Mouse (Mus musculus): ENCODE data around the gene Slc30a9. TPM values are rescaled to one million over a fixed set of nuclear protein-coding genes. Genes with fewer than 3 reads are reported as not detected.

Slc30a9 gene
- total RNA-seq, 2 experiments from 2014 or later, result 30.4 to 36.6 TPM

Other genes with a start within 250 kb of the Slc30a9 start
- gene Phox2b, start 207.7 kb upstream of the Slc30a9 start, total RNA-seq (2014; fragmentation: Nextera tagmentation), result not detected in 2 replicates
- not detected in 2 replicates for gene Phox2b, start 207.7 kb upstream of the Slc30a9 start, total RNA-seq (2017)
- gene Tmem33, start 46.4 kb upstream of the Slc30a9 start, total RNA-seq (2014; fragmentation: Nextera tagmentation), result 85.7 and 101 TPM in 2 replicates
- 48.8 and 55.6 TPM in 2 replicates for gene Tmem33, start 46.4 kb upstream of the Slc30a9 start, total RNA-seq (2017)
- gene Bend4, start 121.4 kb downstream of the Slc30a9 start, total RNA-seq (2014; fragmentation: Nextera tagmentation), result 0.85 and 1.0 TPM in 2 replicates
- gene Bend4, start 121.4 kb downstream of the Slc30a9 start, total RNA-seq (2017), result 0.72 and 1.3 TPM in 2 replicates